Mouse (Mus musculus): ENCODE results near the gene Ctsa. TPM values are rescaled to one million over a fixed set of nuclear protein-coding genes. Genes with fewer than 3 reads are reported as not detected.
"Not testable (repeated sequence)": the region's sequence is repeated elsewhere in the genome, so short reads cannot be mapped to it uniquely, and the experiment has no call there.

Ctsa gene
- polyA plus RNA-seq, 1 experiment from 2014 or later = 83.3 TPM

DNA sequence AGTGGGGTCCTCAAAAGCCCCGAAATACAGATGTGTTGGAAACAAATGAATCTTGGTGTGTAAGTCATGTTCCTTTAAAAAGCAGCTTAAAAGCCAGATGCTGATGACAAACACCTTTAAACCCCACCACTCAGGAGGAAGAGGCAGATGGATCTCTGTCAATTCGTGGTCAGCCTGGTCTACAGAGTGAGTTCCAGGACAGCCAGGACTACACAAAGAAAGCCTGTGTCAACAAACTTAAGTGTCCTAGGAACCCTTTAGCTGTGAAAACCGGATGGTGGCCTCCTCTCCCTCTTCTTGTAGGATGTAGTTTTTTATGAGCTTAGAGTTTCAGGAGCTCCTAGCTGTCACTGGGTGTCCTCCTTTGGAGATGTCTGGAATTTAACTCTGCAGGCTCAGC, 40.9 kb downstream of the Ctsa start:
- no peak for DNase-seq (ENCODE audit: low spot score)
- H3K4me3 ChIP-seq (ENCODE audit: low read depth, low read length) = no peak overlapping the region
- ATAC-seq (replicated peaks; ENCODE audit: low FRiP score) = no peak
- H3K36me3 ChIP-seq (ENCODE audit: control insufficient read depth, insufficient read depth, low read length) = no peaks in the 10 kb centered on the region
- H3K4me2 ChIP-seq (ENCODE audit: low read depth, low read length, severe bottlenecking) = no peak overlapping the region
- H3K9ac ChIP-seq (ENCODE audit: low read length) = no peak overlapping the region
- no peaks in the 10 kb centered on the region for H3K4me1 ChIP-seq (replicated peaks; ENCODE audit: control insufficient read depth, insufficient read depth, low read length)
- H3K27me3 ChIP-seq (ENCODE audit: control insufficient read depth, insufficient read depth, low read length) = no peaks in the 10 kb centered on the region
- H3K9me3 ChIP-seq (ENCODE audit: control insufficient read depth, low read length) = no peaks in the 10 kb centered on the region
- WGBS = 82% methylated on average over 3 of the region's 3 CpGs
- no peak overlapping the region for H3K27ac ChIP-seq (ENCODE audit: low read depth, low read length)

DNA sequence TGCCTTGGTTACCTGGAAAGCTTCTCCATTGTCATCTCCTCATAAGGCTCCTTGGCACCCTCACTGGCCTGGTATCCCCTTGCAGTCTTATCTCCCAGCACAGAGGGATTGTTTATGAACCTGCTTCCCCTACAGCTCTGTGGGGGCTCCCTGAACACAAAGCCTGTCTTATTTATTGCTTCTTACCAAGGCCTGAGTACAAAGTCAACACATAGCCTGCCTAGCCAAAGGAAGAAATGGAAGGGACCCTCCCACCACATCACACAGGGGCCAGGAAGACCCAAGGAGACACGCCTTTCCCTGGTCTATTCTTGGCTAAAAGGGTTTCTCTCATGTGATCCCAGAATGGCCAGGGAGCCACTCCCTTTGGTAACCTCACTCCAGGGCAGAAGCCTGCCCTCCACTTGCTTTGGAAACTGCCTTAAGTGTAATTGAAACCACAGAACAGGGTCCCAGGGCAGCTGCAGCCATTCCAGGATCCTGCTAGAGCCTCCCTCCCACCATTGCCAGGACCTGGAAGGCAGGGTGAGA, 41.6 kb downstream of the Ctsa start:
- DNase-seq (ENCODE audit: low spot score) (no peak), ATAC-seq (replicated peaks; ENCODE audit: low FRiP score) (no peak)
- Histone ChIP-seq H3K4me3 (ENCODE audit: low read depth, low read length) (no peak overlapping the region), H3K27me3 (ENCODE audit: control insufficient read depth, insufficient read depth, low read length) (no peaks in the 10 kb centered on the region), H3K9me3 (ENCODE audit: control insufficient read depth, low read length) (no peaks in the 10 kb centered on the region), H3K36me3 (ENCODE audit: control insufficient read depth, insufficient read depth, low read length) (no peaks in the 10 kb centered on the region), H3K9ac (ENCODE audit: low read length) (no peak overlapping the region), H3K4me1 (replicated peaks; ENCODE audit: control insufficient read depth, insufficient read depth, low read length) (no peaks in the 10 kb centered on the region), H3K27ac (ENCODE audit: low read depth, low read length) (no peak overlapping the region), H3K4me2 (ENCODE audit: low read depth, low read length, severe bottlenecking) (no peak overlapping the region)
- WGBS = 58% methylated on average over 1 of the region's 1 CpGs

DNA sequence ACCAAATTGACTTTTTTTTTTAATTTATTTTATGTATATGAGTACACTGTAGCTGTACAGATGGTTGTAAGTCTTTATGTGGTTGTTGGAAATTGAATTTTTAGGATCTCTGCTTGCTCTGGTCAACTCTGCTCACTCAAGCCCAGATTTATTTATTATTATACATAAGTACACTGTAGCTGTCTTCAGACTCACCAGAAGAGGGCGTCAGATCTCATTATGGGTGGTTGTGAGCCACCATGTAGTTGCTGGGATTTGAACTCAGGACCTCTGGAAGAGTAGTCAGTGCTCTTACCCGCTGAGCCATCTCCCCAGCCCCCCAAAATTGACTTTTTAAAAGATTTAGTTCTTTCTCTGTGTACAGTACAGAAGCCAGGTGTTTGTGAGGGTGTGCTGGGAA, 43.0 kb downstream of the Ctsa start:
- not testable (repeated sequence) for H3K9me3 ChIP-seq (ENCODE audit: control insufficient read depth, low read length); H3K27ac ChIP-seq (ENCODE audit: low read depth, low read length); ATAC-seq (replicated peaks; ENCODE audit: low FRiP score); H3K27me3 ChIP-seq (ENCODE audit: control insufficient read depth, insufficient read depth, low read length); H3K36me3 ChIP-seq (ENCODE audit: control insufficient read depth, insufficient read depth, low read length); H3K4me3 ChIP-seq (ENCODE audit: low read depth, low read length); H3K4me2 ChIP-seq (ENCODE audit: low read depth, low read length, severe bottlenecking); H3K9ac ChIP-seq (ENCODE audit: low read length); H3K4me1 ChIP-seq (replicated peaks; ENCODE audit: control insufficient read depth, insufficient read depth, low read length); DNase-seq (ENCODE audit: low spot score)
- WGBS = 55% methylated on average over 2 of the region's 2 CpGs

DNA sequence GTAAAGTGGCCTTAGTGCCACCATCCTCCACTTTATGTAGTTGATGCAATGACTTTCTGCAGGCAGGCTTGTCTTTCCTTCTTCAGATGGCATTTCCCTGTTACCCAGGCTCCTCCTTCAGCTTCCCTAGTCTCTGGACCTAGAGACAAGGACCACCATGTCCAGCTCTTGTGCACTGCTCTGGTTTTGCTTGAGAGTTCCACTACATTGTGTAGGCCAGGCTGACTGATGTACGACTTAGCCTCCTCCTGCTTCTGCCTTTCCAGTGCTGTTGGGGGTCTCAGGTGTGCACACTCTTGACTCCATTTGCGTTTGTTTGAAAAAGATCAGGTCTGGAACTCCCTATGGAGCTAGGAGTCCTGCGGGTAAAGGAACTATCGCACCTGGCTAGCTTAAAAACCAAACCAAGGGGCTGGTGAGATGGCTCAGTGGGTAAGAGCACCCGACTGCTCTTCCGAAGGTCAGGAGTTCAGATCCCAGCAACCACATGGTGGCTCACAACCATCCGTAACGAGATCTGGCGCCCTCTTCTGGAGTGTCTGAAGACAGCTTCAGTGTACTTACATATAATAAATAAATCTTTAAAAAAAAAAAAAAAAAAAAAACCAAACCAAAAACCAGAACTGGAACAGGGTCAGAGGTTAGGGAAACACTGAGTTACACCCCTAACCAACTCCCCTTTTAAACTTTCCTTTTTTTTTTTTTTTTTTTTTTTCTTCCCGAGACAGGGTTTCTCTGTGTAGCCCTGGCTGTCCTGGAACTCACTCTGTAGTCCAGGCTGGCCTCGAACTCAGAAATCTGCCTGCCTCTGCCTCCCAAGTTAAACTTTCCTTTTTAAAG, 44.9 kb downstream of the Ctsa start:
- not testable (repeated sequence) for H3K4me1 ChIP-seq (replicated peaks; ENCODE audit: control insufficient read depth, insufficient read depth, low read length); H3K27ac ChIP-seq (ENCODE audit: low read depth, low read length); ATAC-seq (replicated peaks; ENCODE audit: low FRiP score); H3K9me3 ChIP-seq (ENCODE audit: control insufficient read depth, low read length); DNase-seq (ENCODE audit: low spot score); H3K27me3 ChIP-seq (ENCODE audit: control insufficient read depth, insufficient read depth, low read length); H3K36me3 ChIP-seq (ENCODE audit: control insufficient read depth, insufficient read depth, low read length); H3K9ac ChIP-seq (ENCODE audit: low read length)
- peak overlapping the region; percentile 95 for H3K4me3 ChIP-seq (ENCODE audit: low read depth, low read length)
- peak overlapping the region; percentile 92 for H3K4me2 ChIP-seq (ENCODE audit: low read depth, low read length, severe bottlenecking)
- WGBS = 78% methylated on average over 11 of the region's 11 CpGs

DNA sequence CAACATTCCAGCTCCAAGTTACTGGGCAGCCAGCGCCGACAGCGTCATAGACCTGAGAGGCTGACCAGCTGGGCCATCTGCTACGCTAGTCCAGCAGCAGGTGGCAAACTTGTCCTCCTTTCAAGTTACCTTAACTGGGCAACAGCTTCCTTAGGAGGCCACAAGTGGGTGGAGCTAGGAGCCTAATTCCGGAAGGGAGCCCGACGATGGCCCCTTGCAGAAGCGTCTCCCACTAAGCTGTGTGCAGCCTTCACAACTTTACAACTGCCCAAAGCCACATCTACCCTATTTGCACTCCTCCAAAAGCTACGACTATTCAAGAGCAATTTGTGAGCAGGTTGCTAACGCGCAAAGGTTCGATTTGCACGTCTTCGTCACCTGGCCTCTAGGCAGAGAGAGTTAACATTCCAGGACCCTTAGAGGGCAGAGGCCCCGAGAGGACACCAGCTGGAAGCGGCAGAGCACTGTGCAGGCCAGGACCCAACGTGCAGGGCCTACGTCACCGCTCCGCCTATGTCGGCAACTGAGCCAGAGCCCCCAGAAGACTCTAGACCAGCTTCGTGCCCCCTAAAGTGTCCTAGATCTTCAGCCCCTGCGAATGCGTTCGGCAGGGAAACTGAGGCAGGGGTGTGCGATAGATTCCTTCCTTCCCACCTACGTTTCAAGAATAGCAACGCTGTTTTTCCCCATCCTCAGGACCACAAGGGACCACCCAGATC, 46.0 kb downstream of the Ctsa start:
- Histone ChIP-seq H3K36me3 (ENCODE audit: control insufficient read depth, insufficient read depth, low read length) (no peaks in the 10 kb centered on the region), H3K4me1 (replicated peaks; ENCODE audit: control insufficient read depth, insufficient read depth, low read length) (peaks cover 11% of the 10 kb centered on the region; the same call in 1 of the 2 replicates), H3K9ac (ENCODE audit: low read length) (peak overlapping the region; percentile 100), H3K4me3 (ENCODE audit: low read depth, low read length) (peak overlapping the region; percentile 95), H3K4me2 (ENCODE audit: low read depth, low read length, severe bottlenecking) (peak overlapping the region; percentile 92), H3K9me3 (ENCODE audit: control insufficient read depth, low read length) (no peaks in the 10 kb centered on the region), H3K27ac (ENCODE audit: low read depth, low read length) (peak overlapping the region; percentile 100), H3K27me3 (ENCODE audit: control insufficient read depth, insufficient read depth, low read length) (no peaks in the 10 kb centered on the region)
- DNase-seq (ENCODE audit: low spot score) (peak; percentile 73), ATAC-seq (replicated peaks; ENCODE audit: low FRiP score) (peak; percentile 53)
- WGBS = 3% methylated on average over 28 of the region's 28 CpGs

DNA sequence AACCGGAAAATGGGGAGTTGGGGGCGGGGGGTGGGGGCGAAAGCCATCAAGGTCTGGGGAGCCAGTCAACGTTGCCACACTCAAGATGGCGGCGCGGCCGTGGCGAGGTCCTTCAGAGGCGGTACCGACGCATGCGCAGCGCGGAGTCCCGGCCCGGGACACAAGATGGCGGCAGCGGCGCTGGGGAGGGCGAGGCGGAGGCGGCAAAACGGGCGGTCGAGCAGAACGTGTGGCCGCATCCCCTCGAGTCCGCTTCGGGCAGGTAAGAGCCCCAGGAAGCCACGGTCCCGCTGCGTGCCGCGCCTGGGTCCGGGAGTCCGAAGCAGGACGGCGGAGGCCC, 46.5 kb downstream of the Ctsa start, which contains the start of gene Pcif1:
Pcif1 (plus strand) TSS at position 77 of the 340 bp plus-strand sequence.
- Histone ChIP-seq H3K36me3 (ENCODE audit: control insufficient read depth, insufficient read depth, low read length) (no peaks in the 10 kb centered on the region), H3K27ac (ENCODE audit: low read depth, low read length) (peak within 1 kb of the TSS; percentile 100), H3K4me3 (ENCODE audit: low read depth, low read length) (peak within 1 kb of the TSS; percentile 95), H3K9me3 (ENCODE audit: control insufficient read depth, low read length) (no peaks in the 10 kb centered on the region), H3K9ac (ENCODE audit: low read length) (peak within 1 kb of the TSS; percentile 100), H3K27me3 (ENCODE audit: control insufficient read depth, insufficient read depth, low read length) (no peaks in the 10 kb centered on the region), H3K4me1 (replicated peaks; ENCODE audit: control insufficient read depth, insufficient read depth, low read length) (peaks cover 11% of the 10 kb centered on the region; the same call in 1 of the 2 replicates), H3K4me2 (ENCODE audit: low read depth, low read length, severe bottlenecking) (peak within 1 kb of the TSS; percentile 92)
- WGBS = under 1% methylated on average over 31 of the region's 40 CpGs
- ATAC-seq (replicated peaks; ENCODE audit: low FRiP score) = peak; percentile 88
- peak; percentile 98 for DNase-seq (ENCODE audit: low spot score)

DNA sequence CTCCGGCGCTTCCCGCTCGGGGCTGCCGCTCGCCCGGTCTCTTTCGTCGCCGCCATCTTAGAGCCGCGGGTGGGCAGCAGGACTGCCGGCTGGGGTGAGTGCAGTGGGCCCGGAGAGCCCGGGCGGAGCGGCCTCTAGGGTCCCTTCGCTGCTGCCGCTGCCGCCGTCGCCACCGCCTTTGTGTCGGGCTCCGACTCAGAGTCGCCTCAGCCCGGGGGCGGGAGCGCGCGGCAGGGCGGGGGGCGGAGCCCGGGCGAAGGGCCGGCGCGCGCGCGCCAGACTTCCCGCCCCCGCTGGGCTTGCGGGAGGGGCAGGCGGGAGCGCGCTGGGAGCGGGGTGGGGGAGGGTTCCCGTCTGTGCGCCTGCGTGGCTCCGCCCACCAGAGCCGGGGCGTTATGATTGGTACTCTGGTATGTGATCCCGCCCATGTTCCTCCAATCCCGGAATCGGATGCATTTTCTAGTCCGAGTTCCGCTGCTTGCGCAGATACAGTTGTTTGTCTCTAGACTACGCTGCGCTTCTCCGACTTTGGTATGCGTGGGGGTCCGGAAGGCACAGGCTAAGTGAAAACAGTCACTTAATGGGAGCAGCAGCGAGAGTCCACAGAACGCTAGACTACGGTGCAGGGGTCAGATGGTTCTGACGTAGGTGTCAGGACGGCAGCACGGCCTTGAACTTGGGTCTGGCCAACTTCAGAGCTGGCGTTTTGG, 47.0 kb downstream of the Ctsa start:
- H3K4me2 ChIP-seq (ENCODE audit: low read depth, low read length, severe bottlenecking) = peak overlapping the region; percentile 92
- DNase-seq (ENCODE audit: low spot score) (peak; percentile 99), ATAC-seq (replicated peaks; ENCODE audit: low FRiP score) (peak; percentile 85)
- WGBS = under 1% methylated on average over 55 of the region's 72 CpGs
- H3K36me3 ChIP-seq (ENCODE audit: control insufficient read depth, insufficient read depth, low read length) = no peaks in the 10 kb centered on the region; the same call in 1 of the 2 replicates
- no peaks in the 10 kb centered on the region for H3K27me3 ChIP-seq (ENCODE audit: control insufficient read depth, insufficient read depth, low read length)
- H3K9me3 ChIP-seq (ENCODE audit: control insufficient read depth, low read length) = no peaks in the 10 kb centered on the region
- H3K9ac ChIP-seq (ENCODE audit: low read length) = peak overlapping the region; percentile 100
- peaks cover 11% of the 10 kb centered on the region; the same call in 1 of the 2 replicates for H3K4me1 ChIP-seq (replicated peaks; ENCODE audit: control insufficient read depth, insufficient read depth, low read length)
- H3K4me3 ChIP-seq (ENCODE audit: low read depth, low read length) = peak overlapping the region; percentile 95
- H3K27ac ChIP-seq (ENCODE audit: low read depth, low read length) = peak overlapping the region; percentile 100

DNA sequence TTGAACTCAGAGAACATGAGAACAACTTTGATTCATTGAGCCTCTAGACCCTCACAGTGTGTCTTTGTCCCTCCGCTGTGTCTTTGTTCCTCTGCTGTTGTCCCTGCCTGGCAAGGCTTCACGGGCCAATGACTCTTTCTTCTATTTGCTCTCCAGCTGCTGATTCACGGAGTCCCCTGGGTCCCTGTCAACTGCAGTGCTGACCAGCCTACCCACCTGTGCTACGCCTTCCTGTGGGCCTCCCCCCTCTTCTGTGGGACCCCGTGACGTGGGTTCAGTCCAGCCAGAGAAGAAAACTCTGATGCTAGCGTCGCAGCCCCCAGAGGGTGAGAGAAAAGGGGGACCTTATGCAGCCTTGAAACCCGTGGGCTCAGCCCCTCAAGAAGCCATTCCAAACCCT, 49.9 kb downstream of the Ctsa start:
- Histone ChIP-seq H3K27ac (ENCODE audit: low read depth, low read length) (peak overlapping the region; percentile 34; the same call in 1 of the 2 replicates), H3K27me3 (ENCODE audit: control insufficient read depth, insufficient read depth, low read length) (no peaks in the 10 kb centered on the region), H3K9me3 (ENCODE audit: control insufficient read depth, low read length) (no peaks in the 10 kb centered on the region), H3K9ac (ENCODE audit: low read length) (peak overlapping the region; percentile 14; the same call in 1 of the 2 replicates), H3K36me3 (ENCODE audit: control insufficient read depth, insufficient read depth, low read length) (peaks cover 8% of the 10 kb centered on the region), H3K4me2 (ENCODE audit: low read depth, low read length, severe bottlenecking) (no peak overlapping the region), H3K4me3 (ENCODE audit: low read depth, low read length) (no peak overlapping the region), H3K4me1 (replicated peaks; ENCODE audit: control insufficient read depth, insufficient read depth, low read length) (peaks cover 11% of the 10 kb centered on the region; the same call in 1 of the 2 replicates)
- no peak for ATAC-seq (replicated peaks; ENCODE audit: low FRiP score)
- no peak for DNase-seq (ENCODE audit: low spot score)
- 45% methylated on average over 9 of the region's 9 CpGs for WGBS
